In the genomic region with DNA sequence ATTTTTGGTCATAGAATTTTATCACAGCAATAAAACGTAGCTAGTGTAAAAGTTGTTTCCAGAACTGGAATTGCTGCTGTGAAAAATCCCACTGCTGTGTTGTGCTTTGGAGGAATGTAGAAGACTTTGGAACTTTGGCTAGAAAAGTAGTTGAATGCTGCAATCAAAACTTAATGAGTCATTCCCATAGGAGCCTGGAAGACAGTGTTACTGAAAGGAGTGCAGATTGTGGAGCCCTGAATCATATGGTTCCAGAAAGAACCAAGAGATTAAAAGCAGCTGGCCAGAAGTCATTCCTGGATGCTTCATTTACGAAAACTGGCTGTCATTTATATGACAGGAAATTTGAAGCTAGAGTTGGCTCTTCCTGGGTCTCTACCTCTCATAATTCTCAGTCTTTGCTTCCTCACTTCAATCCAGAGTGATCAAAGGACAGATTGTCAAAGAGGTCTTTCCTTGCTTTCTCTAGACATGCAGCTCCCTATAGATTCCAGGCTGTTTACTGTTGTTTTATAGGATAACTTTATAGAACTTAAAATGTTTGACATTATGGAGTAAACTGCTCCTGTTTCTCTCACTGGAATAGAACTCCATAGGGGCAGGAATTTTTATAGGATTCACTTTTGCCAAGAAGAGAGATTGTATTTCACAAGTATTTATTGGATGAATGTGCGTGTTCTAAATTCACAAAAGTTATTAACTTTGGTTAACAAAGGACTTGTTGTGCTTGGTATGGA, we compare ENCODE assay signal across 17 mouse cellular contexts.
DNase-seq lines count a peak whose midpoint lies in the region; ATAC-seq and TF ChIP-seq lines count a peak whose summit lies in the region.
"Had no signal": no experiment of that assay in that cellular context is flagged by ENCODE, and none has a peak within 500 bp of the region (broad histone marks: within the 10 kb centered on the region; RNA-seq: fewer than 3 reads in every experiment).

No protein-coding gene starts in this region.

- TF ChIP-seq CTCF in kidney, adult 2 months (conservative IDR thresholded peaks at IDR 0.05; ENCODE audit: insufficient read depth, insufficient read length, low read depth, low read length) = no peak

- H3K4me3 ChIP-seq in forebrain, embryonic 15.5 days = no peak overlapping the region
- no peak overlapping the region for H3K4me3 ChIP-seq in forebrain, embryonic 13.5 days
- H3K4me3 ChIP-seq in kidney, adult 2 months (ENCODE audit: insufficient read depth, low read depth, low read length) = no peak overlapping the region
- H3K4me3 ChIP-seq: embryonic facial prominence, embryonic 15.5 days; heart, embryonic 15.5 days; layer of hippocampus, adult 2 months; liver, embryonic 13.5 days had no signal

- no peak for ATAC-seq in forebrain, embryonic 15.5 days (replicated peaks)
- no peak for ATAC-seq in forebrain, embryonic 13.5 days

- no peak overlapping the region for H3K9ac ChIP-seq in forebrain, embryonic 15.5 days (replicated peaks)
- no peak overlapping the region for H3K9ac ChIP-seq in forebrain, embryonic 13.5 days
- H3K9ac ChIP-seq: embryonic facial prominence, embryonic 15.5 days; forebrain, postnatal 0 days; heart, embryonic 15.5 days; hindbrain, embryonic 14.5 days; liver, embryonic 13.5 days had no signal

- H3K27ac ChIP-seq in forebrain, embryonic 15.5 days (replicated peaks) = peak overlapping the region; percentile 64; the same call in 1 of the 2 replicates
- H3K27ac ChIP-seq in forebrain, embryonic 13.5 days = no peak overlapping the region
- H3K27ac ChIP-seq in kidney, adult 2 months (ENCODE audit: insufficient read depth, low read depth, low read length) = no peak overlapping the region
- H3K27ac ChIP-seq: embryonic facial prominence, embryonic 15.5 days; heart, embryonic 15.5 days; hindbrain, embryonic 14.5 days; liver, embryonic 13.5 days had no signal

- no peaks in the 10 kb centered on the region for H3K36me3 ChIP-seq in forebrain, embryonic 15.5 days
- H3K36me3 ChIP-seq in forebrain, embryonic 13.5 days (ENCODE audit: poor library complexity, severe bottlenecking) = no peaks in the 10 kb centered on the region
- no peaks in the 10 kb centered on the region for H3K36me3 ChIP-seq in kidney, adult 2 months (ENCODE audit: control insufficient read depth, insufficient read depth, low read length)
- H3K36me3 ChIP-seq: embryonic facial prominence, embryonic 15.5 days; heart, embryonic 15.5 days; liver, embryonic 13.5 days had no signal

- peaks cover 17% of the 10 kb centered on the region for H3K4me1 ChIP-seq in forebrain, embryonic 15.5 days
- H3K4me1 ChIP-seq in forebrain, embryonic 13.5 days = peaks cover 18% of the 10 kb centered on the region
- no peaks in the 10 kb centered on the region for H3K4me1 ChIP-seq in kidney, adult 2 months (ENCODE audit: control insufficient read depth, insufficient read depth, low read length)
- H3K4me1 ChIP-seq: embryonic facial prominence, embryonic 15.5 days; heart, embryonic 15.5 days; liver, embryonic 13.5 days had no signal

- H3K4me2 ChIP-seq in forebrain, embryonic 15.5 days (replicated peaks) = no peak overlapping the region
- no peak overlapping the region for H3K4me2 ChIP-seq in forebrain, embryonic 13.5 days
- H3K4me2 ChIP-seq: embryonic facial prominence, embryonic 15.5 days; heart, embryonic 15.5 days; hindbrain, embryonic 14.5 days; liver, embryonic 13.5 days had no signal

- 88% methylated on average over 3 of the region's 3 CpGs for WGBS in forebrain, embryonic 15.5 days
- WGBS in forebrain, embryonic 13.5 days = 90% methylated on average over 3 of the region's 3 CpGs
- 71% methylated on average over 3 of the region's 3 CpGs for WGBS in kidney, adult 2 months

- H3K9me3 ChIP-seq in forebrain, embryonic 15.5 days = no peaks in the 10 kb centered on the region
- H3K9me3 ChIP-seq in forebrain, embryonic 13.5 days (replicated peaks) = 0 out of 2 replicates have a peak, but pooled peaks cover 3% of the 10 kb centered on the region
- H3K9me3 ChIP-seq: embryonic facial prominence, embryonic 15.5 days; heart, embryonic 15.5 days; liver, embryonic 13.5 days had no signal

- no peaks in the 10 kb centered on the region for H3K27me3 ChIP-seq in forebrain, embryonic 15.5 days
- no peaks in the 10 kb centered on the region for H3K27me3 ChIP-seq in forebrain, embryonic 13.5 days
- H3K27me3 ChIP-seq in kidney, adult 2 months (replicated peaks; ENCODE audit: control insufficient read depth, insufficient read depth, low read length) = no peaks in the 10 kb centered on the region
- H3K27me3 ChIP-seq: embryonic facial prominence, embryonic 15.5 days; heart, embryonic 15.5 days; liver, embryonic 13.5 days had no signal

- DNase-seq in kidney, adult 2 months = peak; percentile 31
- no peak for DNase-seq in kidney, postnatal 14 days
- peak; percentile 9 for DNase-seq in lung, postnatal 25 days (ENCODE audit: low spot score)
- DNase-seq in lung, postnatal 10 days = no peak
- DNase-seq in skeletal muscle tissue, adult 2 months (ENCODE audit: low read depth, low spot score) = peak; percentile 13
- no peak for DNase-seq in cerebellum, postnatal 36 days
- DNase-seq: cerebellum, adult 11-12 months; forebrain, postnatal 0 days; gastrocnemius, postnatal 14 days; kidney, adult 18-20 months; liver, embryonic 13.5 days had no signal

- no peak for TF ChIP-seq POLR2A in kidney, adult 2 months (IDR thresholded peaks at IDR 0.05; ENCODE audit: low read depth, low read length)

Comparison
In these comparisons a context has a peak if more than half of its experiments do, and no peak if none do; other contexts are left out.
1. DNase-seq: peak in kidney, adult 2 months (single experiment), lung, postnatal 25 days (single experiment) and skeletal muscle tissue, adult 2 months (single experiment); none in kidney, postnatal 14 days (single experiment), lung, postnatal 10 days (single experiment) and cerebellum, postnatal 36 days (0 of 2).